Mouse (Mus musculus) cerebellum, postnatal 36 days (tissue): ENCODE measurements around the gene Ugt2b35.
"Not testable (repeated sequence)": the region's sequence is repeated elsewhere in the genome, so short reads cannot be mapped to it uniquely, and the experiment has no call there.

Source experiments
- DNase-seq, 2 experiments: peaks; one replicate each; pipeline ENCODE4 v3.0.0; 2021 to 2022; ENCODE audit warnings: mixed read lengths in 2 of 2

The Ugt2b35 gene

DNA sequence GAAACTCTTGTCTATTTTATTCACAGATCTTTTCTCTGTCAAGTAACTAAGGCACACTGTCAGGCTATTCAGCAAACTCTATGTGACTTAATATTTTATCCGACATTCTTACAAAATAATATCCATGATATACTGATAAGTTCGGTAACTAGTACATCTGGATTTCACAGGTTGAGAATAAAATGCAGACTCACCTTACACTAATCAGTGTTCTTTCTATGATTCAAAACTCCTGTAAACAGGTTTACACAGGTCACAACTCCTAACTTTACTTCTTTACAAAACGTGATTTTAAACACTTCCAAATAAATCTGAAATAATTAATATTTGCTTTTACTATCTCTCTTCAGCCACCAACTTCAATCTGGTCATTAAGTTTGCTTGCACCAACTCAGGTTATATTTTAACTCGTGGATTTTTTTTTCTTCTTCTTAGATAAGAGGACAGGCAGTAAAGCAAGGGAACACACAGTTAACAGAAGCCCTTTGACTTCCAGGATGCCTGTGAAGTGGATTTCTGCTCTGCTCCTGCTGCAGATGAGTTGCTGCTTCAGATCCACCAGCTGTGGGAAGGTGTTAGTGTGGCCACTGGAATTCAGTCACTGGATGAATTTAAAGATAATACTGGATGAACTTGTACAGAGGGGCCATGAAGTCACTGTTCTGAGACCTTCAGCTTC lies at the start of gene Ugt2b35:
Gene Ugt2b35 (plus strand): TSS at position 466 of the 679 bp plus-strand sequence.
- no peak for DNase-seq

DNA sequence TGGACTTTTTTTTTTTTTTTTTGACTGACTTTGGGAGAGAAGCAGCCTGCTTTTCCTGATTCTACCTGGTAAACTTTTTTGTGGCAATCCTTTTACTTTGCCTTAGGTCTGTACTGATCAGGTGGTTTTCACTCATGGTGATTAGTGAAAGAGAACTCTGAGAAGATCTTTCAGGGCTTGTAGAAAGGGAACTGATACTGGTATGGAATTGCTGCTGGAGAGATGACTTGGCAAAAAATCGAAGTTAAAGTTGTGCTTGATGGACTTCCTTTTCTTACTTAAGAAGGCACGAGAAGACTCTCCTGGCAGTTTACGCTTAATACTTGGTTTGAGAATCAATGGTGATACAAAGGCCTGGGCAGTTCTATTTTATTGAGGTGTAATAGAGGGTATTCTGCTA lies 40.2 kb upstream of the Ugt2b35 start:
- DNase-seq: no peak

DNA sequence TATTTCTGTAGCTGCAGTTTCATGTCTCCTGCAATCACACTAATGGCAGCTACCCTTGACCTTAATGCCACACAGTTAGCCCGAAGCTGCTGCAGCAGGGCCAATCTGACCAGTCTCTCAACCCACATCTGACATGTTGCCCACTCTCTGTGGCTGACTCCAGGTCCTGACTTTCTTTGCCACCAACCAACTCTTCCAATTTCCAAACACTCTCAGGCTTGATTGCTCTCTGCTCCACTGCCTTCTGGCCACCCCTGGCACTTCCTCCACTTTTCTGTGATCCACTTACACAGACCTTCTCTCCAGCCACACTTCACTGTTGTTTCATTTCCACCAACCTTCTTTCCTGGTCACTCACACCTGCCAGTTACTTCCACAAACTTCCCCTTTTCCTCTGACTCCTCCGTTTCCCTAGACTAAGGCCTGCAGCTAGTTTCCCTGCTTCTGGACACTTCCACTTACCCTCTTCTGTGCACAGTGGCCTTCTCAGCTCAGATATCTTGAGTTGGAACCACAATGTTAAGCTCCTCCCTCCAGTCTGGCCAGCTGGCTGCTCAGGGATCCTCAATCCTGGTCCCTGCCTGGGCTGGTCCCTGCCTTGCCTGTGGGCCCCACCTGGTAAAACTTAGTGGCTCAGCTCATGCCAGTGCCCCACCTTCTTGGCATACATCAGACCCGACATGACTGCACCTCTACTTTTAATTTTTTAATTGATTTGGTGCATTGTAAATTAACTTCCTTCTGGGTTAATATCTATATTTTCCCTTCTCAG lies 38.9 kb upstream of the Ugt2b35 start:
- DNase-seq: no peak

DNA sequence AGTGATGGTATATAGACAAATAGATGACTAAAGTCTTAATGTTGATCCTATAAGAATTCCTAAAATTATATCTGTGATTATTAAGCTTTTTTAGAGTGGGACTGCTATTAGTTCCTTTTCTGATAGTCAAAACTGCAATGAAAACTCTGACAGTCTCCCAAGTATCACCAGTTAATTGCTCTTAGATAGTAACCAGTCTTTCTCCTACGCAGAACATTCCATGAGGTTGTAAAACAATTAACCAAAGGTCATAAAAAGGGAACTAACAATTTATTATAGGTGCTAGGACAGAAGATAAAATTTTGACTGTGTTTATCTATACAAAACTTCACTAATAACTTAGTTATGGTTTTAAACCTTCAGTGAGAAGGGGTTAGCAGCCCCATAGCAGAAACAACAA lies 37.8 kb upstream of the Ugt2b35 start:
- not testable (repeated sequence) for DNase-seq

DNA sequence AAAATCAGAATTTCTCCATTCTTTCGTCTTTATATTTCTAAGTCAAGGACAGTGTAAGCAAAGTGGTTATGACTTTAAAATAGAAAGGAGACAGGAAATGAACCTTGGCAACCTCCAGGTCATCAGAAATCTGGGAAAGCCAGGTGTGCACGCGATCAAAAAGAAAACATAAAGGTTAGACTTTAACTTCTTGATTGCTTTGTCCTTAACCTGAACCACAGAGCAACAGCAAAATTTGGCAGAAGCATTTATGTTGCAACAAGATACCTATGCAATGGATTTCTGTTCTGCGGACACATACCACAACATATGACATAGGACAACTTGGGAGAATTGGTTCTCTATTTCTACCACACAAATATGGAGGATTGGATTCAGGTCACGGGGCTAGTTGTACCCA lies 33.4 kb upstream of the Ugt2b35 start:
- DNase-seq: not testable (repeated sequence)

DNA sequence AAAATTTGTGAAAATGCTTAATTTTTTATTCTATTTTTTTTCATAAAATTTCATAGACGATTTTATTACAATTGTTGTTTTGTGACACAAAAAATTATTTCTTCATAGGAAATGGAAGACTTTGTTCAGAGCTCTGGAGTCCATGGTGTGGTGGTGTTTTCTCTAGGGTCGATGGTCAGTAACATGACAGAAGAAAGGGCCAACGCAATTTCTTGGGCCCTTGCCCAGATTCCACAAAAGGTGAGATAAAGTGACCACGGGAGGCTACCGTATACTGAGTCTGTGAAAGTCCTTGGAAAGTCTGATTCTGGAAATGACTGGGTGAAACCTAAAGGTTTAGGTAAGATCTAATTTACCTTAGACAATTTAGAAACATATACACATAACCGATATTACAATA lies 4.1 kb downstream of the Ugt2b35 start:
- no peak for DNase-seq

DNA sequence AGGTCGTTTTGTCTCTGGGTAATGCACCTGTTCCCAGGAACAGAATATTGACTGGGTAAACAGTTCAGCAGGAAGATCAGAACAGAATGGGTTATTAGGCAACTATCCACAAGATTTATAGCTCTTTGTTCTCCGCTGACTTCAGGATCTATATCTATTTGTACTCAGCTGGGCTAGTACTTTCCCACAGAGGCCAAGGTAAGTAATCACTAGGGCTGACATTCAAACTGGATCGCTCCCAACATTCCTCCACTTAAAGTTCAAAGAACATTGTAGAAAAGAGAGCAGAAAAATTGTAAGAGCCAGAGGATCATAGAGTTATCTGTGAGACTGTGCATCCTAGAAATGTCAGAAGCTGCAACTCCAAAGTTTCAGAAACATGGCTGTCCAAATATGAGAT lies 14.8 kb downstream of the Ugt2b35 start:
- DNase-seq: no peak

DNA sequence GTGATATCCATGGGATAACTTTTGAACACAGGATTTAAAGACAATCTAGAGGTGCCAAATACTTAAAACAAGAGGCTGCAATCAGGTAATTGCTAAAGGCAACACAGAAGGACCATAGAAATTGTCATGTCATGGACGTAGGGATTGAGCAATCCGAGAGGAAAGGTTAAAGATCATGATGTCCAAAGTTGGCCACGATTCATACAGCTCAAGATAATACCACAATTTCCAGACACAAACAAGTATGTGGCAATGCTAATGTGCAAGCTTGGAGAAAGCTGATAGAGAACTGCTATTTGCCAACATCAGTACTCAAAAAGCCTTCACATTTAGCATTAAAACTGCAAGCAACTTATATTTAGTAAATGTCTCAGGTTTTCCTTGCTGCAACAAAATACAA lies 26.7 kb downstream of the Ugt2b35 start:
- DNase-seq: no peak

DNA sequence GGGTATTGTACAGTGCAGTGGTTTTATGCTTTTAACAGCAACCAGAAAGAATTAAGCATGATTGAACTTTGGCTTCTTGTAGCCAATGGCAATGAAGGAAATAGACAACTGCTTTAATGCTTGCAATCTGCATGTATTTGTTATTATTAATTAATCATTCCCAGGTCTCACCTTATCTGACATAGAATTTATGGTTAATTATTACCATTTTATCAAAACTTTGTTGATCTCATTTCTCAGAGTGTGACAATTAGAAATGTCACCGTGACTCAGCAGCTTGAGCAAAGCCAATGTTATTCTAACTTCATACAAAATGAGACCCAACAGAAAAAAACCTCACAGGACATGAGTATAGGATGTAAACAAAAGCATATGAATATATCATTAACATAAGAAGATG lies 30.0 kb downstream of the Ugt2b35 start:
- DNase-seq: no peak
